Mouse (Mus musculus) cerebellum, postnatal 25 days (tissue): Measurements from ENCODE around the gene Prtn3.
"Not testable (repeated sequence)": the region's sequence is repeated elsewhere in the genome, so short reads cannot be mapped to it uniquely, and the experiment has no call there.

Experiments used
- DNase-seq, 2 experiments: peaks; one replicate each; pipeline ENCODE4 v3.0.0; 2021; ENCODE audit warnings: mixed read lengths in 2 of 2

The Prtn3 gene

DNA sequence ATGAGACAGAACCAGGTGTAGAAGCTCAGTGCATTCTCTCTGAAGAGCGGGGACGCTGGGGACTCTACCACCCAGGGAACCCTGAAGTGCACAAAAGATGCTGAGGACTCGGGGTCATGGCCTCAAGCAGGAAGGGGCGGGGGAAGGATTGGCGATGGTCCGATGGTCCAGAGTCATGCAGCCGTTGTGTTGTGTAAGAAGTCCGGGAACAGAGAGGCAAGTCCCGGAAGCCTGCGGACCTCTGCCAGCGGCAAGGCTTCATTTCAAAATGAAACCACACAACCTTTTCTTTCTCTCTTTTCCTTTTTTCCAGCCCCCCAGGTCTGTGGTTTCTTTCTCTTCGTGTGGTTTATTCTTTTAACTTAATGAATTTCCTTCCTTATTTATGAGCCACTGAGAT, 3.5 kb downstream of the Prtn3 start:
- no peak for DNase-seq

DNA sequence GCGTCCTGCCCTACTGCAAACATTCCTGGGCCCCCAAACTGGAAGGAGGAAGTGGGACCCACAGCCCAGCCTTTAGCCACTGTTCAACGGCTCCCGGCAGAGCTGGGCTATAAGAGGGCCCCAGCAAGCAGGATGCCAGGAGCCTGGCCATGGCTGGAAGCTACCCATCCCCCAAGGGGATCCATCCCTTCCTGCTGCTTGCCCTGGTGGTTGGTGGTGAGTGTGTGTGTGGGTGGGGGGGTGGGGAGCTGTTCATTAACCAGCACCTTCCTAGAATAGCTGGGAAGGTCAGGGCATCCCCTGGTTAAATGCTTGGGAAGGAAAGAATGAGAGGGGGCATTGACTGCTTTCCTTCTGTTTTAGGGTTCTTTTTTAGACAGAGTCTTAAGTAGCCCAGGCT, 5.3 kb downstream of the Prtn3 start:
- no peak for DNase-seq

DNA sequence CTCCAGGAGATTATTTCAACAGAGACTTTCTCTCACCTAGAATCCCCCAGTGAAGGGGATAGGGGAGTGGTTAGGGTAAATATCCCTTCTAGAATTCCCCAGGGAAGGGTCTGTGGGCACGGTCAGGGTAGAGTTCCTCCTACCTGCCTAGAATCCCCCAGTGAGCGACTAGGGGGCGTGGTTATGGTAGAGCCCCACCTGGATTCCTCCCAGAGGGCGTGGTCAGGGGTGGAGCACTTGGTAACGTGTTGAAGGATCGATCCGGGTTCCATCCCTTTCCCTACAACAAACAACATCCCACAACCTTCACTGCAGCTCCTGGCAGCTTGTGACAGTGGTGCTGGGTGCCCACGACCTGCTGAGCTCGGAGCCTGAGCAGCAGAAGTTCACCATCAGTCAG, 6.4 kb downstream of the Prtn3 start:
- no peak for DNase-seq

- DNase-seq = peak in 1 of 2 experiments; percentile 40
These were observed 7.7 kb downstream of the Prtn3 start for GRCm38 (mm10) chr10:79881981-79882380.

DNA sequence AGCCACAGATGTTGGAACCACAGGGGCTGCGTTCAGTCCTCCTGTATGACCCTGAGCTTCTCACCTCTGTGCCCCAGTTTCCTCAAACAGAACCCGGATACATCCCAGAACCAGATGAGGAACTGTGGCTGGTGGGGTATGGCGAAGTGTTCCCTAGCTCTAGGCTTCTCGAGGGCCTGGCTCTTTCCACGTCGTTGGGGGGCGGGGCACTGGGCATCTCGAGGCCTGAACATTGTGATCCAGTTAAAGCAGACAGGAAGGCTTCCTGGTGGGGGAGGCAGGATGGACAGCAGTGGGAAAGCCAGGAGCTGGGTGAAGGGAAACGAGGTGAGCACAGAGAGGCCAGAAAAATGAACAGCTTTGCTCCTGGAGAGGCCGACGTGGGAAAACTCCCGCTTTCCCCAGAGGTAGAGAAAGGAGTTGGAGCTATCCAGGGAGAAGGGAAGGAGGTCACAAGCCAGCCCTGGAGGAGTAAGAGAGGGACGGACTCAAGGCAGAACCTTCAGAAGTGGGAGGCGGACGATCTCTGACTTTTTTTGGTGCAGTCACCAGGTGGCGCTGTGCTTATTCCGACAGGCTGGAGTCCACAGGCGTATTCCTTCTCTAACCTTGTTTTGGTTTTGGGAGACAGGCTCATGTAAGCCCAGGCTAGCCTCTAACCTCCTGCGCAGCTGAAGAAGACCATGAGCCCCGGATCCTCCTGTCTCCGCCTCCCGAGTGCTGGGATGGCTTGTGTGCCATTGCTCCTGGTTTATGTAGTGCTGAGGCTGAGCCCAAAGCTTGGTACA, 9.2 kb downstream of the Prtn3 start:
- peak; percentile 87 to 91 for DNase-seq

- DNase-seq = peak in 1 of 2 experiments; percentile 69
These were observed 10.2 kb downstream of the Prtn3 start for GRCm38 (mm10) chr10:79884446-79884845.

GRCm38 (mm10) chr10:79884938-79885337, 10.7 kb downstream of the Prtn3 start:
- DNase-seq = not testable (repeated sequence)

DNA sequence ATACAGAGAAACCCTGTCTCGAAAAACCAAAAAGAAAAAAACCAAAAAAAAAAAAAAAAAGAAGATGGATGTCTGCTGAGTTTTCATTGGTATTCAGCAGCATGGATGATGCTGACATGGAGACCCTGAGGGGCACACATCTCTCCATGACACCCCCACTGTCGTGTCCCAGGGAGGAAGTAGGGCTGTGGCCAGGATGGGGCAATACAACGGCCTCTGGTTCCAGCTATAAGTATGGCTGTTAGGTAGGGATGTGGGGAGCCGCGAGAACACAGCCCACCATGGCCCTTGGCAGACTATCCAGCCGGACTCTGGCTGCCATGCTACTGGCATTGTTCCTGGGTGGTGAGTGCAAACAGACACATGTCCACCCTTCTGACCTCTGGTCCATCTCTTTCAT, 11.8 kb downstream of the Prtn3 start, which contains the start of gene Elane:
TSS of gene Elane (plus strand) at position 194 of the 400 bp plus-strand sequence.
- no peak for DNase-seq

GRCm38 (mm10) chr10:79886611-79887010, 12.3 kb downstream of the Prtn3 start:
- DNase-seq = no peak

DNA sequence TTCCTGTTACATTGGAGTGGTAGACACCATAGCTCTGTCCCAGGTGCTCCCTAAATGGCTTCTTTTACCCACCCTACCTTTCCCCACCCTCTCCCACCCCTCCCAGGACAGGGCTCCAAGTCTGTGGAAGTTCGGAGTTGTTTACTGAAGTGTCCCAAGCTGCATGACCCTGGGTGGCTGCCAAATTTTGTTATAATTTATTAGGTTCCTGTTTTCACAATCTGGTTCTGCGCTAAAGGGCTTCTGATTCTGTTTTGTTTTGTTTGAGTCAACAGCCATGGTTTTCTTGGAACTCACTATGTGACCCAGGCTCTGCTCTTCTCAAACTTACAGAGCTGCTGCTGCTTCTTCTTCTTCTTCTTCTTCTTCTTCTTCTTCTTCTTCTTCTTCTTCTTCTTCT, 15.1 kb downstream of the Prtn3 start:
- no peak for DNase-seq

- no peak for DNase-seq
These were observed 16.4 kb downstream of the Prtn3 start, which contains the start of gene Cfd for GRCm38 (mm10) chr10:79890670-79891069. Gene Cfd, plus strand, starts transcription at chr10:79890853.

DNA sequence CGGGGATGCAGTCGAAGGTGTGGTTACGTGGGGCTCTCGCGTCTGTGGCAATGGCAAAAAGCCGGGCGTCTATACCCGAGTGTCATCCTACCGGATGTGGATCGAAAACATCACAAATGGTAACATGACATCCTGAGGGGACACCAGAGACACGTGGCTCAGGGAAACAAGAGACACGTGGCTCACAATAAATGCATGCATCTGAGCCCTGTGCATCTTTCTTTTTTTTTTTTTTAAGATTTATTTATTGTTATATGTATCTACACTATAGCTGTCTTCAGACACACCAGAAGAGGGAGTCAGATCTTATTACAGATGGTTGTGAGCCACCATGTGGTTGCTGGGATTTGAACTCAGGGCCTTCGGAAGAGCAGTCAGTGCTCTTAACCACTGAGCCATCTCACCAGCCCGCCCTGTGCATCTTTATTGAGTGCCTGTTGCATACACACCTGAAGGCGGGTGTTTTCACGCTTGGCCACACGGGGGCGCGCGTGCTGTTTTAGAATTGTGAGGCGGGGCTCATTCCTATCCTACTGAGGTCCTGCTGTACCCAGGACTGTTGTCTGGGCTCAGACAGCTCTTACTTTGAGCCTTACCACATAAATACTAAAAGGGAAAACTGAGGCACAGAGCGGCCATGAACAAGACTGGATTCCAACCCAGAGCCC, 18.3 kb downstream of the Prtn3 start:
- DNase-seq = peak; percentile 87 to 93

DNA sequence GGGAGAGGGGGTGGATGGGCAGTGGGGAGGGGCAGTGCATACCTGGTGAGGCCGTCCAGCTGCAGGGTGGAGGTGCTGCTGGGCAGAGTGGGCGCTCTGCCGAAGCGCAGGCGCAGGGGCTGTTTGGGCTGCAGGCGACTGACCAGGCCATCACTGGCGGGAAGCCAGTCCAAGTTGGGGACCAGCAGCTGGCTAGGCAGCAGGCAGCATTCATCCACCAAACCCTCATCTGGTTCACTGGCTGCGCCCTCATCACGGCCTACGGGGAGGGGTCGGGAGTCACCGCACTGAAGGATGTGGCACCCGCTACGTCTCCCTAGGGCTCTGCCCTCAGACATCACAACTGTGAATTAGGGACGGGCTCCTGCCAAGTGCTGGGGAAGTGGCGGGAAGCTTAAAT, 22.0 kb downstream of the Prtn3 start:
- peak in 1 of 2 experiments; percentile 28 for DNase-seq

DNA sequence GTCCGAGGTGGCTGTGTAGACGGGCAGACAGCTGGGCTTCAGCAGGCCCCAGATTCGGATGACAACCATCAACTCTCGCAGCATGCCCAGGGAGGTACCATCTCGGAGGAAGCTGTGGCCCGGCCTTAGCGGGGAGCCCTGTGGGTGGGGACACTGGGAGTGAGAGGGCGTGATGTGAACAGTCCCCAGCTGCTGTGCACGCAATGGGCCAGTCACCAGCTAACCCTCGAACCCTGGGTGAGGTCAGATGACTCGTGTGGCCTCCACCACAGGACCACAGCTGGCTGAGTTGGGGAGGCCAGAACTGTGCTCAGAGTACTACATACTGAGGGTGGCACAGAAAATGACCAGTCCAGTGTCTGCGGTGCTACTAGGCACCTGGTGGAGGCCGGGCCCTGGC, 22.5 kb downstream of the Prtn3 start:
- DNase-seq = no peak

GRCm38 (mm10) chr10:79897316-79898245, 23.3 kb downstream of the Prtn3 start:
- peak in 1 of 2 experiments; percentile 11 for DNase-seq

GRCm38 (mm10) chr10:79900951-79901410, 26.7 kb downstream of the Prtn3 start:
- DNase-seq = no peak

GRCm38 (mm10) chr10:79906712-79907111, 32.4 kb downstream of the Prtn3 start:
- peak in 1 of 2 experiments; percentile 25 for DNase-seq

- DNase-seq = peak in 1 of 2 experiments; percentile 24
These were observed 33.1 kb downstream of the Prtn3 start for GRCm38 (mm10) chr10:79907415-79907814.

DNA sequence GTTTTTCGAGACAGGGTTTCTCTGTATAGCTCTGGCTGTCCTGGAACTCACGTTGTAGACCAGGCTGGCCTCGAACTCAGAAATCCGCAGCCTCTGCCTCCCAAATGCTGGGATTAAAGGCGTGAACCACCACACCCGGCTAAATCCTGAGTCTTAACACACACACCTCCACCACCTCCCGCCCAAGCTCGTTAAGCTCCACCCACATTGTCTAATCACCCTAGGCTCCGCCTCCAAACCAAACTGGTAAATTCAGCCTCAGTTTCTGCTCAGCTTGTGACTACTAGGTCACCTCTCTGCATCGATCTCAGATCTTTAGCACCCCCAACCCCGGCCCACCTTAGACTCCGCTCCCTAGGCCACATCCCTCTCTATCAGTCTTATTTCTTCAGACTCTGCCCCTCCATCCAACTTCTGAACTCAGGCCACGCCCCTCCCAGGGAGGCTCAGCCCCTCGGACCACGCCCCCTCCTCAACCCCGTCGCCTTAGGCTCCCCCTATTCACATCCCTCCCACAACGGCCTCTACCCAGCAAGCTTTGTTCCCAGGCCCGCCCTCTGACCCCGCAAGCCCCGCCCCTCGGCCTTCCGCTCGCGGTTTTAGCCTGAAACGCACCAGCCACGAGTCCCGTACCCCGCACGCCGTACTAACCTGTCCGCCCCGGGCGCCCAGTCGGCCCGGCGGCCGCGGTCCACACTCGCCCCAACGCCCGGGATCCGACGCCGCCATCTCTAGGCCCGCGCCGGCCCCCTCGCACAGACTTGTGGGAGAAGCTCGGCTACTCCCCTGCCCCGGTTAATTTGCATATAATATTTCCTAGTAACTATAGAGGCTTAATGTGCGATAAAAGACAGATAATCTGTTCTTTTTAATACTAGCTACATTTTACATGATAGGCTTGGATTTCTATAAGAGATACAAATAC, 34.2 kb downstream of the Prtn3 start, which contains the start of gene Med16:
TSS of gene Med16 (minus strand) at position 757 of the 925 bp plus-strand sequence.
- DNase-seq = peak; percentile 96 to 97

DNA sequence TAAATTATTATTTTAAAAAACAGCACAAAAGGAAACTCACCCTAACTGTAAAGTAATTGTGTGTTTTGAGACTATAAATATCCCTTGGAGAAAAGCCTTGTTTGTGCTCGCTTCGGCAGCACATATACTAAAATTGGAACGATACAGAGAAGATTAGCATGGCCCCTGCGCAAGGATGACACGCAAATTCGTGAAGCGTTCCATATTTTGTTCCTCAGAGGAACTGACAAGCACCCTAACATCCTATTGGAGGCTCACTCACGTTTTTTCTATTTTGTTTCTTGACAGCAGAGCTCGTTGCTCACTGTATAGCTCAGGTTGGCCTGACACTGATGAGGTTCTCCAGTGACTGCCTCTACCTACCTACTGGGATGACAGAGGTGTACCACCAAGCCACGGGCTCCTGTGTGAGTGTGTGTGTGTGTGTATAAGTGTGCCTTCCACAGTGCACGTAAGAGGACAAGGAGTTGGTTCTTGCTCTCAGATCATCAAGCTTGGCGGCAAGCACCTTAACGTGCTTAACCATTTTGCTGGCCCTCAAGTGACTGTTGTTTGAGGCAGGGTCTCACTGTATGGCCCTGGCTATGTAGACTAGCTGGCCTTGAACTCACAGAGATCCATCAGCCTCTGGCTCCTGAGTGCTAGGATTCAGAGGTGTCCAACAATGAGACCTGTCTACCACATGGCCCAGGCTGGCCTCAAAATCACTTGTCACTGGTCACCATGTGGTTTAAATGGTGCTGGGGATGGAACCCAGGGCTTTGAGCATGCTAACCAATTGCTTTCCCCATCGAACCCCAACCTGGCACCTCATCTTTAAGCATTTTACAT, 35.0 kb downstream of the Prtn3 start:
- peak; percentile 40 to 65 for DNase-seq

DNA sequence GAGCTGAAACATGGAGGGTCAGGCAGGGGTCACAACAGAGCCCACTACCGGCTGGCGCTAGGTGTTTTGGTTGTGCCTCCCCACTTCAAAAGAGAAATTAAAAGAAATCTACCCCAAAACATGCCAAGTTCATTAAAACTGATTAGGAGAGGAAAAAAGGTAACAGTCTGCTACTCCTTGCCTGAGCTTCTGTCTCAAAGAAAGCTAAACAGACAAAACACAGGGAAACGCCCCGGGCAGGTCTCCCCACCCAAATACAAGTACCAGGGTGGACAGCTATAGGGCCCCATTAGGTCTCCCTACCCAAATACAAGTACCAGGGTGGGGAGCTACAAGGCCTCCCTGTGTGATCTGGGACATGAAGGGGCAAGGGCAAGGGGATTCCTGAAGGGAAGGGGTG, 36.3 kb downstream of the Prtn3 start, which contains the start of gene Gm26602:
TSS of gene Gm26602 (plus strand) at position 301 of the 400 bp plus-strand sequence.
- no peak for DNase-seq
